Mouse (Mus musculus): Measurements from ENCODE around the gene Mapk8. TPM values are rescaled to one million over a fixed set of nuclear protein-coding genes. Genes with fewer than 3 reads are reported as not detected.

Mapk8 gene
- polyA plus RNA-seq, 1 experiment from 2014 or later = 8.6 TPM

GRCm38 (mm10) chr14:33378723-33379122, 68.2 kb downstream of the Mapk8 start:
- ATAC-seq = no peak
- Histone ChIP-seq H3K9me3 (ENCODE audit: control insufficient read depth) (no peaks in the 10 kb centered on the region), H3K9ac (ENCODE audit: low read depth, low read length) (no peak overlapping the region), H3K27ac (ENCODE audit: low read depth, low read length) (no peak overlapping the region), H3K36me3 (ENCODE audit: control insufficient read depth, insufficient read depth) (peaks cover 14% of the 10 kb centered on the region; the same call in 1 of the 2 replicates), H3K4me2 (replicated peaks; ENCODE audit: low read depth) (no peak overlapping the region), H3K27me3 (replicated peaks; ENCODE audit: control insufficient read depth, insufficient read depth, low read length) (no peaks in the 10 kb centered on the region), H3K4me1 (replicated peaks; ENCODE audit: control insufficient read depth, insufficient read depth, low read length) (no peaks in the 10 kb centered on the region), H3K4me3 (ENCODE audit: low read depth, low read length) (no peak overlapping the region)
- no peak for TF ChIP-seq CTCF (IDR thresholded peaks at IDR 0.05; ENCODE audit: low read depth)
- WGBS = 88% methylated on average over 5 of the region's 5 CpGs

DNA sequence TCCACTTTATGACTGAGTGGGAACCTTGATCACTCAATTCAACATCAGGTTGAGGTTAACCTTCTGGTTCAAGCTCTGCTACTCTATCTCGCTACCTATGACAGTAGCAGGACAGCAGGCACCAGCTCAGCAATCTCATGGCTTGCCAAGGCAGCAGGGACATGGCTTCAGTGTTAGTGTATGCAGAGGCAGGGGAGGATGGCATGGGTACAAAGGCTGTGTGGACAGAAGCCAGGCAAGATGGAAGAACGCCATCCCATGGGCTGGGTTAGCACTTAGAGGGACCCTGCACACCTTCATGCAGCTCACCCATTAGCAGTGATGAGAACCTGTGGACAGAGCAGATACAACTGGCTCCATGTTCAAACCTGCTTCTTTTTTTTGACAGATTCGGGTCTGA, 69.7 kb downstream of the Mapk8 start:
- no peaks in the 10 kb centered on the region for H3K4me1 ChIP-seq (replicated peaks; ENCODE audit: control insufficient read depth, insufficient read depth, low read length)
- H3K4me2 ChIP-seq (replicated peaks; ENCODE audit: low read depth) = no peak overlapping the region
- TF ChIP-seq CTCF (IDR thresholded peaks at IDR 0.05; ENCODE audit: low read depth) = no peak
- 95% methylated on average over 3 of the region's 3 CpGs for WGBS
- H3K36me3 ChIP-seq (ENCODE audit: control insufficient read depth, insufficient read depth) = peaks cover 3% of the 10 kb centered on the region; the same call in 1 of the 2 replicates
- H3K27me3 ChIP-seq (replicated peaks; ENCODE audit: control insufficient read depth, insufficient read depth, low read length) = no peaks in the 10 kb centered on the region
- H3K4me3 ChIP-seq (ENCODE audit: low read depth, low read length) = no peak overlapping the region
- H3K9me3 ChIP-seq (ENCODE audit: control insufficient read depth) = no peaks in the 10 kb centered on the region
- no peak overlapping the region for H3K9ac ChIP-seq (ENCODE audit: low read depth, low read length)
- no peak for ATAC-seq
- no peak overlapping the region for H3K27ac ChIP-seq (ENCODE audit: low read depth, low read length)

DNA sequence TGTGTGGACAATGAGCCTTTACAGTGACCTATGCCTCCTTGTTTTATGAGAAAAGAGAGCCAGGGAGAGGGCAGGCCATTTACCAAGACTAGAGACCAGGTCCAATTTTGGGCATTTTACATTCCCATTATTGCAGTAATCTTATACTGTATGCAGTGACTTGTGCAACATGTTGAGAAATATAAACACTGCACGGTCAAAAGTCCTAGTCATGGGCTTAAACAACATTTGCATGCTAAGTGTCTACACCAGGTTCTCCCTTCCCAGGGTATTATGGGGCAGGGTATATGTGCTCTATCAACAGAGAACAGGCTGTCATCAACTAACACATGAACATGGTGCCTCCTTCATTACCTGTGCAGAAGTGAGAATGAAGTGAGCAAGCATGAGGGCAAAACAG, 72.9 kb downstream of the Mapk8 start:
- TF ChIP-seq CTCF (IDR thresholded peaks at IDR 0.05; ENCODE audit: low read depth) = no peak
- Histone ChIP-seq H3K4me2 (replicated peaks; ENCODE audit: low read depth) (no peak overlapping the region), H3K4me3 (ENCODE audit: low read depth, low read length) (no peak overlapping the region), H3K27ac (ENCODE audit: low read depth, low read length) (no peak overlapping the region), H3K27me3 (replicated peaks; ENCODE audit: control insufficient read depth, insufficient read depth, low read length) (no peaks in the 10 kb centered on the region), H3K9me3 (ENCODE audit: control insufficient read depth) (no peaks in the 10 kb centered on the region), H3K4me1 (replicated peaks; ENCODE audit: control insufficient read depth, insufficient read depth, low read length) (no peaks in the 10 kb centered on the region), H3K36me3 (ENCODE audit: control insufficient read depth, insufficient read depth) (no peaks in the 10 kb centered on the region), H3K9ac (ENCODE audit: low read depth, low read length) (no peak overlapping the region)
- 31% methylated on average over 1 of the region's 1 CpGs for WGBS
- ATAC-seq = no peak

DNA sequence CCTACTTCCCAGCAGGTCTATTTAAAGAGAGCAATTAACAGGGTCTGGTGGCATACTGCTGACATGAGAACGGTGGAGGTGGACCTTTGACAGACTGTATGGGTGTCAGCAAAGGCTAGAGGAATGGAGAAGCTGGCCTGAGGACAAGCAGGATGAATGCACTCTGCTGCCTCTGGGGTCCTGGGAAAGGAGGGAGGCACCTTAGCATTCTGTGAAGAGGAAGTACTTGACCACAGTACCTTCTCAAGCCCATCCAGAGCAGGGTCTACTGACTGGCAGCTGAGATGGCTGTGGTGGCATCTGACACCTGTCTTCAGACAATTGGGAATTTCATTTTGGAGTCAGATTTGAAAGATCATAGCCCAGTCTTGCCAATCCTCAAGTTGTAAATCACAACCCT, 73.7 kb downstream of the Mapk8 start:
- Histone ChIP-seq H3K4me3 (ENCODE audit: low read depth, low read length) (no peak overlapping the region), H3K36me3 (ENCODE audit: control insufficient read depth, insufficient read depth) (no peaks in the 10 kb centered on the region), H3K4me2 (replicated peaks; ENCODE audit: low read depth) (no peak overlapping the region), H3K4me1 (replicated peaks; ENCODE audit: control insufficient read depth, insufficient read depth, low read length) (no peaks in the 10 kb centered on the region), H3K27me3 (replicated peaks; ENCODE audit: control insufficient read depth, insufficient read depth, low read length) (no peaks in the 10 kb centered on the region), H3K9me3 (ENCODE audit: control insufficient read depth) (no peaks in the 10 kb centered on the region), H3K9ac (ENCODE audit: low read depth, low read length) (no peak overlapping the region), H3K27ac (ENCODE audit: low read depth, low read length) (no peak overlapping the region)
- ATAC-seq = no peak
- WGBS = 44% methylated on average over 1 of the region's 1 CpGs
- TF ChIP-seq CTCF (IDR thresholded peaks at IDR 0.05; ENCODE audit: low read depth) = no peak

- no peaks in the 10 kb centered on the region for H3K9me3 ChIP-seq (ENCODE audit: control insufficient read depth)
- TF ChIP-seq CTCF (IDR thresholded peaks at IDR 0.05; ENCODE audit: low read depth) = peak; percentile 89
- no peak overlapping the region for H3K27ac ChIP-seq (ENCODE audit: low read depth, low read length)
- H3K27me3 ChIP-seq (replicated peaks; ENCODE audit: control insufficient read depth, insufficient read depth, low read length) = no peaks in the 10 kb centered on the region
- H3K4me2 ChIP-seq (replicated peaks; ENCODE audit: low read depth) = no peak overlapping the region
- 12% methylated on average over 3 of the region's 3 CpGs for WGBS
- no peak overlapping the region for H3K4me3 ChIP-seq (ENCODE audit: low read depth, low read length)
- ATAC-seq = 0 out of 2 replicates have a peak, but pooled peaks have one; percentile 19
- no peaks in the 10 kb centered on the region for H3K4me1 ChIP-seq (replicated peaks; ENCODE audit: control insufficient read depth, insufficient read depth, low read length)
- H3K36me3 ChIP-seq (ENCODE audit: control insufficient read depth, insufficient read depth) = no peaks in the 10 kb centered on the region
- H3K9ac ChIP-seq (ENCODE audit: low read depth, low read length) = no peak overlapping the region
These were observed 75.7 kb downstream of the Mapk8 start for GRCm38 (mm10) chr14:33371248-33371647.

DNA sequence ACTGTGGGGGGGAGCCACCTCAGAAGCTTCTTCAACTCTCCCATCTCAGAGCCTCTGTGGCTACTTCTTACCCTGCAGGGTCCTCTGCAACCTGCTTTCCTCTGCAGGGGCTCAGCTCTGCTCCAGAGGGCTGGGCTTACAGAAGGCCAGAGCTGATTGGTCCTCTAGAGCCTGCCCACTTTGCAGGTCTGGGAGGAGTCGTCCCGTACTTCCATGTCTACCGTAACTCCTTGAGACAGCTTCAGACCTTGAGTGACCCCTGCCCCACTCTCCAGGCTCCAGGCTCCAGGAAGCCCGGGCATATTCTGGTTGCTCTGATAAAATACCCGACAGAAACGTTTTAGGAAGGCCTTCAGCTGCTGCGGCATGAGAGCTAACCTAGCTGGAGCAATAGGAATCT, 76.9 kb downstream of the Mapk8 start:
- no peaks in the 10 kb centered on the region for H3K9me3 ChIP-seq (ENCODE audit: control insufficient read depth)
- ATAC-seq = no peak
- no peaks in the 10 kb centered on the region for H3K27me3 ChIP-seq (replicated peaks; ENCODE audit: control insufficient read depth, insufficient read depth, low read length)
- WGBS = 10% methylated on average over 7 of the region's 7 CpGs
- H3K36me3 ChIP-seq (ENCODE audit: control insufficient read depth, insufficient read depth) = no peaks in the 10 kb centered on the region
- H3K4me3 ChIP-seq (ENCODE audit: low read depth, low read length) = no peak overlapping the region
- H3K9ac ChIP-seq (ENCODE audit: low read depth, low read length) = no peak overlapping the region
- TF ChIP-seq CTCF (IDR thresholded peaks at IDR 0.05; ENCODE audit: low read depth) = no peak
- H3K27ac ChIP-seq (ENCODE audit: low read depth, low read length) = no peak overlapping the region
- no peaks in the 10 kb centered on the region for H3K4me1 ChIP-seq (replicated peaks; ENCODE audit: control insufficient read depth, insufficient read depth, low read length)
- peak overlapping the region; percentile 40; the same call in 1 of the 2 replicates for H3K4me2 ChIP-seq (replicated peaks; ENCODE audit: low read depth)

DNA sequence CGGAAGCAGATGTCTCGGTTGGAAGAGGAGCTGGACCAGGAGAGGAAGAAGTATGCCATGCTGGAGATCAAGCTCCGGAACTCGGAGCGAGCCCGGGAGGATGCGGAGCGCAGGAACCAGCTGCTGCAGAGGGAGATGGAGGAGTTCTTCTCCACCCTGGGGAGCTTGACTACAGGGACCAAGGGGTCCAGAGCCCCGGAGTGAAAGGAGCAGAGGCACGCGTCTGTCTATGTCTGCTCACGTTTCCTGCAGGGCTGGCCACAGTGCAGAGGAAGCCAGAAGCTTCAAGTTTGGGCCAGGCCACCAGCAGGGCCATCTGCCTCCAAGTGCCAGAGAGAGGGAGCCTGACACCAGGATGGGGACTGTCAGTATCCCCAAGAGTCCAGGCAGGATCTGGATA, 77.6 kb downstream of the Mapk8 start:
- H3K27ac ChIP-seq (ENCODE audit: low read depth, low read length) = no peak overlapping the region
- no peak for ATAC-seq
- 88% methylated on average over 12 of the region's 12 CpGs for WGBS
- H3K4me3 ChIP-seq (ENCODE audit: low read depth, low read length) = no peak overlapping the region
- H3K4me1 ChIP-seq (replicated peaks; ENCODE audit: control insufficient read depth, insufficient read depth, low read length) = no peaks in the 10 kb centered on the region
- H3K9me3 ChIP-seq (ENCODE audit: control insufficient read depth) = no peaks in the 10 kb centered on the region
- H3K27me3 ChIP-seq (replicated peaks; ENCODE audit: control insufficient read depth, insufficient read depth, low read length) = no peaks in the 10 kb centered on the region
- H3K4me2 ChIP-seq (replicated peaks; ENCODE audit: low read depth) = no peak overlapping the region
- H3K36me3 ChIP-seq (ENCODE audit: control insufficient read depth, insufficient read depth) = no peaks in the 10 kb centered on the region
- no peak for TF ChIP-seq CTCF (IDR thresholded peaks at IDR 0.05; ENCODE audit: low read depth)
- H3K9ac ChIP-seq (ENCODE audit: low read depth, low read length) = no peak overlapping the region
